Mouse (Mus musculus) limb, embryonic 11.5 days (tissue): ENCODE results near the gene Taf11. TPM values are rescaled to one million over a fixed set of nuclear protein-coding genes. Genes with fewer than 3 reads are reported as not detected.

ENCODE experiments used
- polyA plus RNA-seq: library from polyadenylated mRNA; unstranded; fragments of >200 nt; fragmentation: Nextera tagmentation; extraction: Ambion mirVana; gene quantifications from 2 replicates; pipeline ENCODE4 v1.2.1, GENCODE M21; 2014

Gene Taf11
- polyA plus RNA-seq, 1 experiment from 2014 or later = 104 TPM

Other genes with a start within 250 kb of the Taf11 start
- gene Spdef, start 180.9 kb downstream of the Taf11 start, polyA plus RNA-seq = 0.24 and 0.27 TPM in 2 replicates
- gene D17Wsu92e, start 89.2 kb downstream of the Taf11 start, polyA plus RNA-seq = 16.7 and 17.6 TPM in 2 replicates
- 415 and 425 TPM in 2 replicates for gene Snrpc, start 71.7 kb downstream of the Taf11 start, polyA plus RNA-seq
- gene Uhrf1bp1, start 53.4 kb downstream of the Taf11 start, polyA plus RNA-seq = 8.2 and 8.5 TPM in 2 replicates
- gene Anks1, start 538 bp downstream of the Taf11 start, polyA plus RNA-seq = 12.1 and 13.4 TPM in 2 replicates
- 0.43 and 1.1 TPM in 2 replicates for gene Tcp11, start 170.8 kb upstream of the Taf11 start, polyA plus RNA-seq
- 11.8 and 13.3 TPM in 2 replicates for gene Scube3, start 232.3 kb upstream of the Taf11 start, polyA plus RNA-seq